Mouse (Mus musculus): ENCODE results near the gene Tnks2.

GRCm38 (mm10) chr19:36883119-36883518 is 49.1 kb downstream of the Tnks2 start:
- TF ChIP-seq CTCF (IDR thresholded peaks at IDR 0.05; ENCODE audit: low read depth, low read length) (no peak), GATA1 (IDR thresholded peaks at IDR 0.05; ENCODE audit: borderline replicate concordance, low read length) (no peak)

All from G1E (cell line).